Mouse (Mus musculus) right cerebral cortex, postnatal 14 days (tissue): Measurements from ENCODE around the gene Traf3.
A peak's percentile ranks its signal among the peaks of the same experiment; 100 is the strongest.

ENCODE experiments used
- DNase-seq: peaks from one replicate; pipeline ENCODE4 v3.0.0; 2022

The Traf3 gene

DNA sequence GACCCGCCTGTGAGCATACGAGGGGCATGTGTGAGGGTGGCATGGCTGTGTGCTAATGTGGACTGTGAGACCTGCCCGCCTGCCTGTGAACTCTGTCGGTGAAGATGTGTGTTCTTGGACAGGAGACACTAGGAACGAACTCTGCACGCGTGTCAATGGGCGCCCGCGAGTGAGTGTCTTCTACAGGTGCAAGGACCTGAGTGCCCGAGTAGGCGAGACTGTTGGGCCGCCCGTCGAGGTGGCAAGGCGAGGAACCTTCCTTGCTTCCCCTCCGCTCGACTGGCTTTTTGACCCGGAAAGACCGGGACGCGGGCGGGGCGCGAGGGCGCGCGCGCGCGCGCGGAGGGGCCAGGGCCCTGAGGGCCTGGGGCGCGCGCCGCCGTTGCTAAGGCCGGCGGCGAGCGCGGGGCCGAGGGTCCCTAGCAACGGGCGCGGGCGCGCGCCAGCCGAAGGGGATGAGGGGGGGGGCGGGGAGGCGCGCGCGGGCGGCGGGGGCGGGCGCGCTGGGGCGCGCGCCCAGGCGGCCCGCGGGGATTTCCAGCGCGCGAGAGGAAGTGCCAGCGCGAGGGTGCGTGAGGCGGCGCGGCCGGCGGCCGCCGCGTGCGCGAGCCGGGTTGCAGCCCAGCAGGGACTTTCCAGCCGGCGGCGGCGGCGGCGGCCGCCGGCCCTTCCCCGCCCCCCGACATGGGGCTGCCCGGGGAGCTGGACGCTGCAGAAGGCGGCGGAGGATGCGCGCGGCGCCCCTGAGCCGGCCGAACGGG, at the start of gene Traf3:
Gene Traf3 (plus strand): TSS at position 540 of the 761 bp plus-strand sequence.
- DNase-seq = peak; percentile 68

DNA sequence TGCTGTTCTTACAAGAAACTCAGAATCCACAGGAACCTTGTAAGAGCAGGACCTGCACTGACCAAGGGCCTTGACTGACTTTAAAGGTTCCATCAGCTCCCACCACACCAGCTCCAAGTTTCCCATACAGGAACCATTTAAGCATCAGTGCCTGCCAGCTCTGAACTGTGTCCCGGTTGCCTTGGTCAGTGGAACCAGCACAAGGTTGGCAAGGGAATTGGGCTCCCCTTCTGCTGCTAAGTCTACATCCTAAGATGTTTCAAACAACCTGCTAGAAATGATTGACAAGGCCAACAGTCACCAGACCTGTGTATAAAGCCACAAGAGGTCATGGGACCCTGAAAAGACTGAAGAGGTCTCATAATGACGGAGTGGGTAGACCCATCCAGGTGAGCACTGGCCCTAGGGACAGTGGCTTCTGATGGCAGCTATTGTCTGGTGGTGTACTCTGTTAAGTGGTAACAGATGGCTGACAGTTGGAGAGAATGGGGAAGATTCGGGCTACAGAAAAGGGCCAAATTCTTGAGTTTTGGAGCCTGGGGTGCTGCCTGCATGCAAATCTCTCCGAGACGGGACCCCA, 46.6 kb upstream of the Traf3 start:
- DNase-seq = no peak

DNA sequence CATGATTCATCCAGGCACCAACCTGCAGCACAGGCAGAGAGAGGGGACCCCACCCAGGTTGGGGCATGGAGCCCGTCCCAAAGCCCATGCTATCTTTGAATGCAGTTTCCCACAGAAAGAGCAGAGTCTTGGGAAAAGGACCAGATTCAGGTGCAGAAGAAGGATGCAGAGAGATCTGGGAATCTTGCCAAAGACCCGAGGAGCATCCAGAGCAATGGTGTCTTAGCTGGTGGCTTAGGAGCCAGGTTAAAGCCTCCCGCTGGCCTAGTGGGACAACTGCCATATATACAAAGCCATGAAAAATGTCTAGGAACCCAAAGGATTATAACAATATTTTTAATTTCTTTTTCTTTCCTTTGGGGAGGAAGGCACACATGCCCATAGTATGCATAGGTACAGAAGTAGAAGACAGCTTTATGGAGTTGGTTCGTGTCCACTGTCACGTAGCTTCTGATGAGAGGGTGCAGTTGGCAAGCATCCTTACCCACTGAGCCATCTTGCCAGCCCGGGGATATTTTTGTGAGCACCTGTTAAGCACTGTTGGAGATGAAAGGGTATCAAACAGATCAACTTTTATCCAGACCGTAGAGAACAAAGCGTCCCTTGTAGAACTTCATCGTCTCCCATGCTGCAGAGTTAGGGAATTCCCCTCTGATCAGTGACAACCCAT, 45.1 kb upstream of the Traf3 start:
- DNase-seq = no peak

DNA sequence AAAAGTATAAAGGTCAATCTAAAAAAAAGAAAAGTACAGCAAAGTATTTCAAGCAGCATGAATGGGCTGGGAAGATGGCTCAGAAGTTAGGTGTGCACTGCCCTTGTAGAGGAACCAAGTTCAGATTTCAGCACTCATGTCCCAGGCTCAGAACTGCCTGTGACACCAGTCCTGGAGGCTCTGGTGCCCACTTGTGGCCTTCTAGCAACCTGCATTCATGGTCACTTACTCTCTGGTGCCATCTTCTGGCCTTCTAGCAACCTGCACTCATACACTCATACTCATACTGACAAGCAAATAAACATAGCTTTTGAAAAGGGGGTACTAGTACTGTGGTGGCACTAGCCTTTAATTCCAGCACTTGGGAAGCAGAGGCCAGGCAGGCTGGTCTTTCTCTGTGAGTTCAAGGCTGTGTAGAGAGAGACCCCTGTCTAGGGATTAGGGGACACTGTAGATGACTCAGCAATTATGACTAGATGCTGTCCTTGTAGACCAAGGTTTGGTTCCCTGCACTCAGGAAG, 43.8 kb upstream of the Traf3 start:
- DNase-seq = no peak

DNA sequence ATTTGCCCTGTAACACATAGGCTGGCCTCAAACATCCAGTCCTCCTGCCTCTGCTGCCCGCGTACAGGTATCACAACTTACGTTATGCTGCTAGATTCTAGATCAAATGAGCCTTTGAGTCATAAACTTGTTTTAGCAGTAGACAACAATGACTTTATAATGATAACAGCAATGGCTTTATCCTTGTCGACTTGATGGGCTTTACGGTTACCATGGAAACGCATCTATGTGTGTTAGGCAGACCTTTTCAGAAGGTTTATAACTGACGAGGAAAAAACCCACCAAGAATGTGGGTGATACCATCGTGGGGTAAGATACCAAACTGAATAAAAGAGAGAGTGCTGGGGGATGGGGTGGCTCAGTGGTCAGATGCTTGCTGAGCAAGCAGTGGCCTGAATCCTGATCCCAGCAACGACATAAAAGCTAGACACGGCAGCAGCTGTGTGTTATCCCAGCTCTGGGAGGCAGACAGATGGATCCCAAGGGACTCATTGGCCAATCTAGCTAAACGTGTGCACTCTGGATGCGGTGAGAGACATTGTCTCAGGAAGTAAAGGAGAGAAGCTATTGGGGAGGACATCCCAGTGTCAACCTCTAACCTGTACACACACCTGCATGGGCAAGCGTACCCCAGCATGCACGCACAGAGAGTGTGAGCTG, 41.4 kb upstream of the Traf3 start:
- no peak for DNase-seq

DNA sequence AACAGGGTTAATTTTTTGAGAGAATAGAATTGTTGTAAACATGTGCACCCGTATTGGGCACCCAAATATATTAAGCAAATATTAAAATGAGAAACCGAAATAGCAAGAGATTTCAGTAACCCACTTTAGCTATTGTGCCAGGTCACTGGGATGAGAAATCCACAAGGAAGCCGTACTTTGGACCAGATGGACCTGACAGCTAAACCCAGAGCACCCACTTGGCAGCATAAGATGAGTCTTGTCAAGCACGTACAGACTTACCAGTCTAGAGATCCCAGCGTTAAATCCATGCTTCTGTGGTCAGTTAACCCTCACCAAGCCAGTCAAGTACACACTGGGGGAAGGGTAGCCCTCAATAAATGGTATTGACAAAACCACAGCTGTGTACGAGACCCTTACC, 40.5 kb upstream of the Traf3 start:
- no peak for DNase-seq

DNA sequence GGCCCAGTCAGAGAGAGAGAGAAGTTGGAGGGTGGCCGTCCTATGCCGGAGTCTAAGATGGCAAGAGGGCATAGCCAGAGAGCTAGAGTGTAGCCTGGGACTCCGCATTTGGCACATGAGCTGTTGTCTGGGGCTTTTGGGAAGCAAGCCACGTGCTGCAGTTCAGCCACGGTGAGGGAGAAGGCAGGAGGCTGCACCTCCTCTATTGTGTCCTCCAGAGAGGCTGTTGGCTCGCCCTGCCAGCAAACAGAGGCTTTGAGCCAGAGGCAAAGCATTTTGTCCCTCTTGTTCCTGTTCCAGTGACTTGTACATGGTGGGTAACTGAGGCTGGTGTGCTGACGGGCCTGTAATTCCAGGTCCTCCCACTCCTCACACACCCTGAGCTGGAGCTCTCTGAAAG, 32.0 kb upstream of the Traf3 start:
- DNase-seq = no peak

DNA sequence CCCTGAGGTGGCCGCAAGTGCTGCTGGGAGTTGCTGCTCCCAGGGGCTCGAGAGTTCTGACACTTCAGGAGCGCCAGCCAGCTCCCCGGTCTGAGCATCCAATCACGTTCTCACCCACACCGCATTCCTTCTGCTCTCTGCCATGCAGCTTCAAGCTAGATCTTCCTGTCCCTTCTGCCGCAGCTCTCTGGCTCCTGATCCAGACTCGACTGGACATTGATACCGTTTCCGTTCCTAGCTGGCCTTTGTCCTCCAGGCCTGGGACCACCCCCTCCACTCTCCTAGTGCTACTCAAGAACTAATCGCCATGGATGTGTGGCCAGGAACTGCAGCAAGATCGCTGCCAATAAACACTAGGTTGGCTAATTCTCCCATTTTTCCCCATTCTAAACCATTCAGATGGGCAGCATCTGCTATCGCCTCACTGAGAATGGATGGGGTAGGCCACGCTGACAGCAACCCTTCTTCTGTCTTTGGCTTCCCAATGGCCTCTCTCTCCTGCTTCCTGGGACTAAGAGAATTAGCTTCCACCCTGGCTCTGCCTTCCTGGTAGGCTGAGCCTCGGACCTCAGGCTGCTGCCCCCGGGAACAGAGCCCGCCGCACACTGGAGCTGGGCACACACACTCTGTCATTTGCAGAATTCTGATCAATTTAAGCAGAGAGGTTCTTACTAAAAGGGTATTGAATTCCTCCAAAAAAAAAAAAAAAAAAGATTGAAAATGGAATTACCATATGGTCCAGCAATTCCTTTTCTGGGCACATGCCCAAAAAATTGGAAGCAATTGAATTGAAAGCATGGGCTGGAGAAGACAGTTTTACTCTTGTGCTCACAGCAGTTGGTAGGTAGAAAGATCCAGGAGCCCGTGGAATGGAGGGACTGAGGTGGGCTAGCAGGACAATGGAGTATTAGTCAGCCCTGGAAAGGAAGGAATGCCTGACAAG, 31.1 kb upstream of the Traf3 start:
- no peak for DNase-seq

DNA sequence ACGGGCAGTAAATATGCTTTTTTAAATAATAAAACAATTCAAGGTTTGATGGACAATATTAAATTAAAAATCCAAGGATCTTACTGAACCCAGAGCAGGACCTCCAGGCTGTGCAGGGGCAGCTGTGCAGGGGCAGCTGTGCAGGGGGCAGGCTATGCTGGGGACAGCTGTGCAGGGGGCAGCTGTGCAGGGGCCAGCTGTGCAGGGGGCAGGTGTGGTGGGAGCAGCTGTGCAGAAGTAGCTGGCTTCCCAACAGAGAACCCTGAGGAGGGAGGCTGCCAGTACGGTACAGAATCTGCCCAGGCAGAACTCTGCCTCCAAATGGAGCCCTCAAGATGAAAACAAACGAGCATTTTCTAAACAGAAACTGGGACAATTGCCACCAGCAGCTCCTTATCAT, 30.2 kb upstream of the Traf3 start:
- DNase-seq = no peak

DNA sequence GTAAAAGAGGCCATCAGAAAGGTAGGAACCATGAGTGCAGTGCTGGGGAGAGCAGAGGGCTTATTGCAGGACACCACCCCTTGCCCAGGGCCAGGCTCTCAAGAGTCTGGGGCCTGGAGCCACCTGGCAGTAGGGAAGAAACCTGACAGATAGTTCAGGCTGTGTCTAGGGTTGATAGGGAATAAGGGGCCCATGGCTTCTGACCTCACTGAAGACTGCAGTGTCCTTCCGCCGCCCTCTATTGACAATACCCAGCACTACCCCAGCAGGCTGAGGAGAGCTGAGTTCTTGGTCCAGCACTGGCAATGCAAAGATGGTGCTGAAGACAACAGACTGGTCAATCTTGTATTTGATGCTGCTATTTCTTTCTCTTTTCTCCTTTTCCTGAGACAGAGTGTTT, 29.1 kb upstream of the Traf3 start:
- DNase-seq = no peak

DNA sequence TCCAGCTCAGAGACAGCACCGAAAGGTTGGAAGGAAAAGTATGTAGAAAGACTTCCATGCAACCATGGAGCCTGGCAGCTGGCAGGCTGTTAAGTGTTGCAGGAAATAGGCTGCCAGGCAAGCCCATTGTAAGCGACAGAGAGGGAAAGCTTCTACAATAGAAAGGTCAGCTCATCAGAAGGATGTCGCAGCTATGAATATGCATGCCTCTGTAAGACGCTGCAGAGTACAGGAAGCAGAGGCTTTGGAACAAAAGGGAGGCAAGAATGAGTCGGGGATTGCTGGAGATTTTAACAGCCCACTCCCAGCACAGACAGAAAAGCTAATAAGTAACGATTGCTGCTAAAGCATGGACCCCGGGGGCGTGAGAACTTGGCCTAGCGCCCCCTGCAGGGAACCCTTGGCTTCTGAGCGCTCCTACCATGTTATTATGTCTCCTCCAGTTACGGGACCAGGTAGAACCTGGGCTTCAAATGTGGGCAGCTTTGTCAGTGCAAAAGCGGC, 23.1 kb upstream of the Traf3 start:
- no peak for DNase-seq

DNA sequence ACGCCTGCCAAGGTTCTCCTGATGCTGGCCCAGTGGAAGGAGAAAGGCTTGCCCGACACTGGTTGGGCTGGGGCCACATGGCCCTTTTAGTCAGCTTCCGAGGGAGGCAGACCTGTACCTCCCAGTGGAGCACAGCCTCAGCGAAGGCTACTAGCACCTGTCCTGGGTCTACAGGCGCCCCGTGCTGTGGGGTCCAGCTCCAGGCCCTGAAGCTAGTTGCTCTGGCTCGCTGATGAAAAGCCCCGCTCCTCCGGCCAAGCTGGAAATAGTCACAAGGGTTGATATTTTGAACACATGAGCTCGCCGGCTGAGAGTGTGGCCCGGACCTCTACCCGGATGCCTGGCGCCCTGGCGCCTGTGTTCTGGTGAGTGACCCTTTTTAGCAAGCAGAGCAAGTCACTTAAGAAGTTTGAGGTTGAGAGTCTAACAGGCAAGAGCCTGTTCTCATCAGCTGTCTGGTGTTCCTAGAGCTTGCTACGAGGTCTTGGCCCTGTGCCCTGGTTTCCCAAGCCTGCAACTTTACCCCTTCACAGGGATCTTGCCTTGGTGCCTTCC, 22.6 kb upstream of the Traf3 start:
- DNase-seq = peak; percentile 37

DNA sequence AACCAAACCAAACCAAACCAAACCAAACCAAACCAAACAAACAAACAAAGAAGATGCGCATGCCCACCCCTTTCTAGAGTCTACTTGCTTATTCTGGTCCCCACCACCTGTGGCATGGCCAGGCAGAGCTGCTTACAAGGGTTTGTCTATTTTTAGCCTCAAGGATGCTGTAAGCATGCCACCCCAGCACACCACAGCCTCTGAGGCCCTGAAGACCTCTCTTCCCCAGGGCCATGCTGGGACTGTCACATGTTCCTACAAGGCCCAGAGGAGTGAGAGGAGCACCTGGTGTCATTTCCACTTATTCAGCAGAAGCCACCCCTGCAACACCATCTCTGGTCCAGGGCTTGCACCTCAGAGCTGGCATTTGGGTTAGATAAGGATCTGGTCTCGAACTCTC, 21.6 kb upstream of the Traf3 start:
- DNase-seq = no peak

DNA sequence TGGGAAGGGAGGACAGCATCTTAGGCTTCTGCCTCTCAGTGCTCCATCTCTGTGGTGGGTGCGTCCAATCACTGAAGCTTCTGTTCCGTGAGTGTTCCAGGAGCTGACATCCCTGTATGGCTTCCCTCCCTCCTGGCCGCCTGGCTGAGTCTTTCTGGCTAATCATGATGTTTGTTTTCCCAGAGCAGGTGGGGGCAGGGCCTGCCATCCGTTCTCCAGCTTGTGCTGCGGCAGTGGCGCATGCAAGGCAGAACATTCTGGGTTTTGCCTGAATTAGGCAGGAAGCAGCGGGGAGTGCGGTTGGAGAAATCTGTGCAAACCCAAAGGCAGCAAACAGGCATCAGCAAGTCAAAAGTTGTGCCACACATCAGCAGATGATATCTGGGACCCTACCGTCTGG, 20.9 kb upstream of the Traf3 start:
- DNase-seq = peak; percentile 61

DNA sequence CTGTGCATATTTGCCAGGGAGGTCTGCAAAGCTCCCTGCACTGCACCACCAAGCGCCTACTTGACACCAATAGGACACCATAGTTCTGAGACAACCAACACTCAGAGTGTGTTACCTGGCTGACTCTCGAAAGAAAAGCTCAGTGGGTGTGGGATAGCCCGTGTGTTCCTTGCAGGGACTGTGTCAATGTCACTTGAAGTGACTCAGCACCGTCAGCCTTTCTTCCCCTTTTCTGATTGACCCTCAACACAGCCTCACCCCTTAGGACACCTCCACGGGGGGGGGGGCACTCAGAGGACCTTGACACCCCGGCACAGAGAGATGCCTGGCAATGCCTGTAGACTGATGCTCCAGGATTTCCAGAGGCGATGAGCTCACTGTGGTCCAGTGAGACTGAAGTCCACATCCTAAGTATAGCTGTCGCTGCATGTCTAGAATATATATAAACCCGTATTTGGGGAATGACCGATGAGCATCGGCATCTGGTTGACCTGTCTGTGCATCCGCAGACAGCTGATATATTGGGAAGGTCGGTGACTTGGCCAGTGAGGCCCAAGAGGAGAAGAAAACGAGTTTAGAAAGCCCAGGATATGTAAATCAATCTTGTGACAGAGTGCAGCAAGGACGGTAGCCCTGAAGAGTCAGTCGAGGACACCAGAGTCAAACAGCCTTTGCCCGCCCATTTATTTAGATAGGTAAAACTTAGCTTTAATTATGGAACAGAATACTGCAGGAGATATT, 16.5 kb upstream of the Traf3 start:
- DNase-seq = no peak

DNA sequence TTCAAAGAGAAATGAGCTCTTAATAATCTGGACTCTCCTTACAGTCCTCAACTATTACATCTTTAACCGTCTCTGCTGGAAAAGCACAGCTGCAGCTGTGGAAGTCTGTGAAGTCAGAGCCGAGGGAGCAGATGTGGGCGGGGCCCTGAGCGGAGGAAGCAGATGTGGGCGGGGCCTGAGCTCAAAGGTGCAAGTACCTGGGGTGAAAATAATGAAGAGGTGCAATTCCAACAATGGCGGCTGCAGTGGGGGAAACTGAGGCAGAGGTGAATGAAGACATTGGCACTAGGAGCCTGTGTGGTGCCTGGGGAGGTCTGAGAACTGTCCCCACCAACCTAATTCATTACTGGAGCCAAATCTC, 16.0 kb upstream of the Traf3 start:
- DNase-seq = no peak

DNA sequence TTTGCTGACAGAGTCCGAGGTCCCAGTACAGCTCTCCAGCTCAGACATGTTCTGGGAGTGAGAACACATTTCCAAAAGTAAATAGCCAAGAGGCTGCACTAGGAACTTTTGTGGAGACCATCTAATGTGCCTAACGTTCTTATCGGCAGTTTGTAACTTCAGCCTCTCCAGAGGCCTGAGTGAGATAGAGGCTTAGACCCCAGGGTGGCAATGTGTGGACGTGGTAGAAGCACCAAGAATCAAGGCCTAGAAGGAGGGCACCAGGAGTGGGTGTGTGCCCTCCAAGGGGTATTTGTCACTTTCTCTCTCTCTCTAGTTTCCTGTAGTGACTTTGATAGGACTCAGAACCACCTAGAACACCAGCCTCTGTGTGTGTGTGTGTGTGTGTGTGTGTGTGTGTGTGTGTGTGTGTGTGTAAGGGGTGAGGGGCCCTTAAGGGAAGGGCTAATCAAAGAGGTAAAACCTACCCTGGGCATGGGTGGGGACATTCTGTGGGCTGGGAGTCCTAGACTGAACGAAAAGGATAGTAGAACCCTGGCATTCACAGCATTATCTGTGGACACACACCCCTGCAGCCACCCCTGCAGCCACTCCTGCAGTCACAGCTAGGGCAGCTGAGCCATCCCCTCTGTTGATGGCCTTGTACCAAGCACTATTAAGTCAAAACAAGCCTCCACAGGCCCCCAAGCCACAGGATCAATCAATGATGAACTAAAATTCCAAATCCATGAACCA, 14.6 kb upstream of the Traf3 start:
- DNase-seq = no peak

DNA sequence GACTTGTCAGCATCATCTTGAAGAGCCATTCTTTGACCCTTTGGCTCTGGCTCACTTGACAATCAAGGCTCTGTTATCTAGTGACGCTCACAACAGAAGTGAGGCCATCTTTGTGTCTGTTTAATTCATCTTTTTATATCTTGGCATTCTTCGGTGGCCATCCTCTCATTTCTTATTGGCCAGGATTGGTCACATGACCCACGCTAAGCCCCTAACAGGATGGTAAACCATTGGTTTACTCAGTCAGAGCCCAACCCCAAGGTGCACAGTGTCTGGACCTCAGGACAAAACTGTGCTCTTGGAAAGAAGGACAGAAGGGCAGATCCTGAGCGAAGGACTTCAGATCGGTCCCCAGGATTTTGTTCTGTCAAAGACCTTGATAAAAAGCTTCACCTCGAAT, 13.6 kb upstream of the Traf3 start:
- DNase-seq = no peak

DNA sequence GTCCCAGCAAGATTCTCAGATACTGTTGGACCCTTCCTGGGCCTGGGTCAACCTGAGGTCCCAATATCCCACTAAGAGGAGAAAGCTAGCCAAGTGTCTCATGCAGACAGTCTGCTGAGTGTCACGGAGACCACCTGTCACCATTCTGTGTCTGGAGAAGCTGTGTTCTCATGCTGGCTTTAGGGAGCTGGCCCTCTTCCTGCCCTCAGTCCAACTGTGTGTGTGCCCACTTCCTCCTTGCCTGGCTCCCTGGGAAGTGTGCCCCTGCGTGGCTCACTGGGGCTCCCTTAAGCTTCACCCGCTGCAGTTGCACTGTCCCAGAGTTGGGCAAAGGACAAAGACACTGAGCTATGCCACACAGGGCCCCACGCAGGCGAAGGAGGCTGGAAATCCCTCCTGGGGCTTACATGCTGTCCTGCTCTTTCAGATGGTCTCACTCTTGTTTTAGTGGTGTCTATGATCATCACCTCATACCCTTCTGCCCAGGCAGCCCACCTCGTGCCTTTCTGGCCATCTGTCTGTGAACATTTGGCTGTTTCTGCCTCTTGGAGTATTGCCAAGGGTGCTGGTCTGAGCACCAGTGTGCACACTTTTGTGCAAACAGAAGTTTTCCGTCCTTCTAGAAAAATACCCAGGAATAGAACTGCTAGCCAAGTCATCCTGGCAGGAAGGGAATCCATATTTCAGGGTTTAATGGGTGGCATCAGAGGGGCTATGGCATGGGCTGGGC, 13.0 kb upstream of the Traf3 start:
- DNase-seq = no peak

DNA sequence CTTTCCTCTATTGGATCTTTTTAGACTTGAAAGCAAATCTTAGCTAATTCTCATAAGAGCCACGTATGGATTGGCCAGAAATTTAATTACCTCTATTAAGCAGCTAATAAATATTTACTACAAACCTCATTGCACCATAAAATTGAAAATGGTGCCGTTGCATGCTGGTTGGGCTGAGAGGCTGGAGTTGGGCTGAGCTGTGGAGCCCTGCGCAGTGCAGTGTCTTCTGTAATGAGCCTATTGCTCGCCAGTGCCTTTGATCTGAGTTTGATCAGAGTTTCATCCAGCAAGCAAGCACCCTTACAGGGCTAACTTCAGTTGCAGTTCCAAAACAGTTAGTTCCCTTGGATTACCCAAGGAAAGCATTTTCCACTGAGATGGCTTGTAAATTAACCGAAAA, 12.2 kb upstream of the Traf3 start:
- DNase-seq = no peak
